Mouse (Mus musculus) layer of hippocampus, adult 8-10 months (tissue): ENCODE measurements at regions not wholly inside any gene's neighbourhood (a gene's known extent, or its start where the extent isn't known, plus 50 kb on each side); places are given as distances from the start of the nearest gene placed in this dataset.
"Not testable (repeated sequence)": the region's sequence is repeated elsewhere in the genome, so short reads cannot be mapped to it uniquely, and the experiment has no call there.

Source experiments
- DNase-seq, 2 experiments: peaks; one replicate each; pipeline ENCODE4 v3.0.0; 2022; ENCODE audit warnings: low spot score in 2 of 2

- no peak for DNase-seq
Measured at GRCm38 (mm10) chr10:117478931-117479280, 99.1 kb upstream of the Cpsf6 start.

- DNase-seq, result peak; percentile 20 to 31
Measured at GRCm38 (mm10) chr10:117478202-117478930, 98.6 kb upstream of the Cpsf6 start.

- DNase-seq, result no peak
Measured at GRCm38 (mm10) chr10:117477331-117478201, 97.8 kb upstream of the Cpsf6 start.

GRCm38 (mm10) chr10:117475086-117475945 lies 95.5 kb upstream of the Cpsf6 start:
- DNase-seq, result no peak

- DNase-seq, result no peak
Measured at GRCm38 (mm10) chr10:117474351-117475085, 94.7 kb upstream of the Cpsf6 start.

GRCm38 (mm10) chr10:117473471-117473870 lies 93.7 kb upstream of the Cpsf6 start:
- no peak for DNase-seq

GRCm38 (mm10) chr10:117472568-117472930 lies 92.7 kb upstream of the Cpsf6 start:
- no peak for DNase-seq

GRCm38 (mm10) chr10:117471818-117472567 lies 92.2 kb upstream of the Cpsf6 start:
- no peak for DNase-seq

GRCm38 (mm10) chr10:117471036-117471817 lies 91.4 kb upstream of the Cpsf6 start:
- no peak for DNase-seq

GRCm38 (mm10) chr10:117470481-117470880 lies 90.7 kb upstream of the Cpsf6 start:
- no peak for DNase-seq

- no peak for DNase-seq
Measured at GRCm38 (mm10) chr10:117469573-117470090, 89.8 kb upstream of the Cpsf6 start.

- no peak for DNase-seq
Measured at GRCm38 (mm10) chr10:117468931-117469572, 89.2 kb upstream of the Cpsf6 start.

- no peak for DNase-seq
Measured at GRCm38 (mm10) chr10:117468381-117468780, 88.6 kb upstream of the Cpsf6 start.

- DNase-seq, result no peak
Measured at GRCm38 (mm10) chr10:117467161-117467560, 87.3 kb upstream of the Cpsf6 start.

GRCm38 (mm10) chr10:117466391-117466790 lies 86.6 kb upstream of the Cpsf6 start:
- no peak for DNase-seq

- no peak for DNase-seq
Measured at GRCm38 (mm10) chr10:117465671-117466250, 85.9 kb upstream of the Cpsf6 start.

- DNase-seq, result no peak
Measured at GRCm38 (mm10) chr10:117465058-117465660, 85.3 kb upstream of the Cpsf6 start.

GRCm38 (mm10) chr10:117464331-117464730 lies 84.5 kb upstream of the Cpsf6 start:
- not testable (repeated sequence) for DNase-seq
